Mouse (Mus musculus) gastrocnemius, adult 2 months (tissue): Measurements from ENCODE around the gene Jag1. TPM values are rescaled to one million over a fixed set of nuclear protein-coding genes. Genes with fewer than 3 reads are reported as not detected.

ENCODE experiments used
- DNase-seq: peaks from one replicate; pipeline ENCODE4 v3.0.0; 2022
- H3K27ac ChIP-seq: fragments of 200-600 bp; 2 replicates; pipeline ENCODE4 v1.8.1; 2022; ENCODE audit warnings: mild to moderate bottlenecking
- H3K4me3 ChIP-seq: fragments of 200-600 bp; 2 replicates; pipeline ENCODE4 v1.8.1; 2022; ENCODE audit warnings: mild to moderate bottlenecking, moderate library complexity
- CTCF ChIP-seq: fragments of 200-600 bp; IDR thresholded peaks from 2 replicates; pipeline ENCODE4 v1.8.1; 2022; ENCODE audit warnings: antibody characterized with exemption, mild to moderate bottlenecking, moderate library complexity
- intact Hi-C: fragments of 180-260 bp; cut with DNase I; formaldehyde crosslinking; loops from one replicate; pipeline ENCODE4 v1.15.1; 2025
- total RNA-seq, 2 experiments: library from RNA; stranded (reverse); gene quantifications; 2 replicates each; pipeline ENCODE4 v1.2.3; 2021

The Jag1 gene
- total RNA-seq, 2 experiments from 2014 or later = 5.3 to 6.7 TPM

- intact Hi-C loops = loop anchor here (2.0 to 5.0 kb wide), 3 partner anchors 202 to 618 kb away; partner anchors contain the start of genes AL731706.1, Mkks and Slx4ip
- TF ChIP-seq CTCF = peak; percentile 75
Measured at GRCm38 (mm10) chr2:137114248-137115096, 2.0 kb downstream of the Jag1 start.

GRCm38 (mm10) chr2:137113288-137114061 lies 3.0 kb downstream of the Jag1 start:
- no peak for TF ChIP-seq CTCF
- Histone ChIP-seq H3K27ac (peak overlapping the region; percentile 96), H3K4me3 (peak overlapping the region; percentile 79)
- no peak for DNase-seq
- intact Hi-C loops = loop anchor here (2.0 to 5.0 kb wide), 2 partner anchors 201 to 223 kb away; partner anchors contain the start of genes AL731706.1, Mkks and Slx4ip

More at GRCm38 (mm10) chr2:137114248-137115096, 2.0 kb downstream of the Jag1 start:
- H3K27ac ChIP-seq = peak overlapping the region; percentile 96
- peak; percentile 89 for DNase-seq
- peak overlapping the region; percentile 79 for H3K4me3 ChIP-seq

- intact Hi-C loops = loop anchor here (5.0 kb wide), 1 partner anchor 198 kb away; no protein-coding TSS in a partner anchor
- TF ChIP-seq CTCF = no peak
- H3K27ac ChIP-seq = peak overlapping the region; percentile 66
- peak overlapping the region; percentile 50 for H3K4me3 ChIP-seq
- no peak for DNase-seq
Measured at GRCm38 (mm10) chr2:137110214-137110898, 6.1 kb downstream of the Jag1 start.

GRCm38 (mm10) chr2:137109321-137110213 lies 6.9 kb downstream of the Jag1 start:
- intact Hi-C loops = loop anchor here (5.0 to 10.0 kb wide), 3 partner anchors 115 to 465 kb away; no protein-coding TSS in a partner anchor
- DNase-seq = peak; percentile 57
- Histone ChIP-seq H3K4me3 (peak overlapping the region; percentile 50), H3K27ac (peak overlapping the region; percentile 66)
- no peak for TF ChIP-seq CTCF

- DNase-seq = no peak
- Histone ChIP-seq H3K4me3 (peak overlapping the region; percentile 0; the same call in 1 of the 2 replicates), H3K27ac (peak overlapping the region; percentile 54)
- intact Hi-C loops = loop anchor here (10.0 kb wide), 2 partner anchors 113 to 467 kb away; no protein-coding TSS in a partner anchor
- no peak for TF ChIP-seq CTCF
Measured at GRCm38 (mm10) chr2:137107946-137108345, 8.5 kb downstream of the Jag1 start.

- TF ChIP-seq CTCF = no peak
- intact Hi-C loops = loop anchor here (10.0 kb wide), 2 partner anchors 112 to 468 kb away; no protein-coding TSS in a partner anchor
- no peak overlapping the region for H3K4me3 ChIP-seq
- H3K27ac ChIP-seq = 0 out of 2 replicates have a peak overlapping the region, but pooled peaks have one; percentile 35
- DNase-seq = no peak
Measured at GRCm38 (mm10) chr2:137107203-137107602, 9.2 kb downstream of the Jag1 start.

- DNase-seq = peak; percentile 79
- no peak for TF ChIP-seq CTCF
- Histone ChIP-seq H3K27ac (peak overlapping the region; percentile 38; the same call in 1 of the 2 replicates), H3K4me3 (0 out of 2 replicates have a peak overlapping the region, but pooled peaks have one; percentile 11)
- intact Hi-C loops = loop anchor here (10.0 kb wide), 2 partner anchors 106 to 474 kb away; no protein-coding TSS in a partner anchor
Measured at GRCm38 (mm10) chr2:137101074-137101473, 15.4 kb downstream of the Jag1 start.

- peak overlapping the region; percentile 41 for H3K27ac ChIP-seq
- DNase-seq = no peak
- H3K4me3 ChIP-seq = no peak overlapping the region
- intact Hi-C loops = no loop called here
- no peak for TF ChIP-seq CTCF
Measured at GRCm38 (mm10) chr2:137099211-137099734, 17.2 kb downstream of the Jag1 start.

GRCm38 (mm10) chr2:137098269-137099035 lies 18.0 kb downstream of the Jag1 start:
- no peak for TF ChIP-seq CTCF
- H3K27ac ChIP-seq = peak overlapping the region; percentile 41
- DNase-seq = no peak
- H3K4me3 ChIP-seq = no peak overlapping the region
- intact Hi-C loops = no loop called here

- TF ChIP-seq CTCF = no peak
- no peak for DNase-seq
- Histone ChIP-seq H3K4me3 (no peak overlapping the region), H3K27ac (peak overlapping the region; percentile 41)
- intact Hi-C loops = no loop called here
Measured at GRCm38 (mm10) chr2:137096981-137097460, 19.4 kb downstream of the Jag1 start.
